Mouse (Mus musculus) liver, postnatal 0 days (tissue): Measurements from ENCODE around the gene Anxa6.

Source experiments
- CTCF ChIP-seq: sonication (generic); IDR thresholded peaks from 2 replicates; pipeline ENCODE4 v1.5.1; 2016; ENCODE audit warnings: antibody characterized with exemption, low read depth
- EP300 ChIP-seq: IDR thresholded peaks from 2 replicates; pipeline ENCODE4 v1.6.1; 2016; ENCODE audit warnings: antibody characterized with exemption, low read depth, mild to moderate bottlenecking

DNA sequence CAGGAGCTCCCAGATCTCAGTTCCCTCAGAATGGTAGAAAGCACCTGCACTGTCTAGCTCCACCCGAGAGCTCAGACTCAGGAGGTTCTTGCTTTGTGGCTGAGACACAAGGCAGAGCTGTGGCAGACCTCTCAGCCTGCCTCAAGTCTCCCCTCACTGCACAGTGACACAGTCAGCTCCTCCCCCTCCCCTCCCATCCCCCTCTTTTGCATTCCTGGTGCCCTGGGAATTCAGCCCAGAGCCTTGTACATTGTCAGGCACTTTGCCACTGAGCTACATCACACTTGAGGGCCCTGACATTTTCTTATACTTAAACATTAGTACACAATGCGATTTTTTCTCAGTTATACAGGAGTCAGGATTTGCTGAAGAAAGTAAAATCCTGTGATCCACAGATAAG, 35.8 kb upstream of the Anxa6 start:
- TF ChIP-seq CTCF (no peak), EP300 (no peak)
